In genomic region chr7:49313945-49314344, GRCm38 (mm10) we compare ENCODE assay signal across 11 mouse cellular contexts.
DNase-seq lines count a peak whose midpoint lies in the region.
"Had no signal": no experiment of that assay in that cellular context is flagged by ENCODE, and none has a peak within 500 bp of the region (broad histone marks: within the 10 kb centered on the region; RNA-seq: fewer than 3 reads in every experiment).

No protein-coding gene starts in this region.

- intact Hi-C loops in left cerebral cortex, postnatal 4 days (cut with DNase I): no loop called here
- intact Hi-C loops in left cerebral cortex, postnatal 36 days (cut with DNase I): no loop called here

- DNase-seq in cerebellum, postnatal 14 days: peak; percentile 36 to 51
- DNase-seq in cerebellum, postnatal 4 days (ENCODE audit: low spot score in 2 of 2): no peak
- DNase-seq in left cerebral cortex, postnatal 4 days: peak; percentile 53
- DNase-seq in left cerebral cortex, postnatal 36 days (ENCODE audit: low spot score in 2 of 2): no peak
- DNase-seq in NIH3T3 (ENCODE audit: low read depth): peak; percentile 79
- peak; percentile 44 for DNase-seq in fibroblast of lung, adult 2 months (ENCODE audit: low read depth)
- DNase-seq in embryo, embryonic 10.5 days (ENCODE audit: low spot score): no peak
- DNase-seq in layer of hippocampus, postnatal 10 days (ENCODE audit: low spot score in 2 of 2): no peak
- DNase-seq: cerebellum, adult 11 months; kidney, adult 8-10 months; thymus, postnatal 4 days had no signal

Comparison
In these comparisons a context has a peak if more than half of its experiments do, and no peak if none do; other contexts are left out.
1. DNase-seq: peak in cerebellum, postnatal 14 days (2 of 2), left cerebral cortex, postnatal 4 days (single experiment), NIH3T3 (single experiment) and fibroblast of lung, adult 2 months (single experiment); none in cerebellum, postnatal 4 days (0 of 2), left cerebral cortex, postnatal 36 days (0 of 2), embryo, embryonic 10.5 days (single experiment) and layer of hippocampus, postnatal 10 days (0 of 2).